ENCODE assay signal across 8 mouse cellular contexts in genomic region chr5:135064909-135065446, GRCm38 (mm10). TPM values are rescaled to one million over a fixed set of nuclear protein-coding genes. Genes with fewer than 3 reads are reported as not detected.
A peak's percentile ranks its signal among the peaks of the same experiment; 100 is the strongest.
DNase-seq lines count a peak whose midpoint lies in the region; ATAC-seq and TF ChIP-seq lines count a peak whose summit lies in the region.
"Not testable (repeated sequence)": the region's sequence is repeated elsewhere in the genome, so short reads cannot be mapped to it uniquely, and the experiment has no call there.

TSS of gene Bud23 (minus strand) at chr5:135064959.

- H3K9ac ChIP-seq in forebrain, embryonic 12.5 days = peak within 1 kb of the TSS; percentile 84
- peak within 1 kb of the TSS; percentile 64 for H3K9ac ChIP-seq in hindbrain, embryonic 15.5 days
- peak within 1 kb of the TSS; percentile 89 for H3K9ac ChIP-seq in liver, embryonic 14.5 days (replicated peaks)
- peak within 1 kb of the TSS; percentile 86 for H3K9ac ChIP-seq in midbrain, embryonic 16.5 days (ENCODE audit: low read depth, low read length)

- H3K4me3 ChIP-seq in forebrain, embryonic 12.5 days (replicated peaks) = peak within 1 kb of the TSS; percentile 94
- peak within 1 kb of the TSS; percentile 99 for H3K4me3 ChIP-seq in hindbrain, embryonic 15.5 days
- H3K4me3 ChIP-seq in liver, embryonic 14.5 days (ENCODE audit: insufficient read depth in 1 of 2, low read depth in 2 of 2, low read length in 2 of 2) = peak within 1 kb of the TSS; percentile 92 to 95
- peak within 1 kb of the TSS; percentile 76 for H3K4me3 ChIP-seq in midbrain, embryonic 16.5 days (ENCODE audit: low read depth, low read length)

- H3K9me3 ChIP-seq in forebrain, embryonic 12.5 days; hindbrain, embryonic 15.5 days; liver, embryonic 14.5 days (ENCODE audit: control insufficient read depth, low read length); midbrain, embryonic 16.5 days (replicated peaks; ENCODE audit: control insufficient read depth, low read length, poor library complexity, severe bottlenecking): not testable (repeated sequence)

- DNase-seq in adrenal gland, postnatal 36 days; heart, adult 8-10 months (ENCODE audit: low spot score); layer of hippocampus, postnatal 25 days (ENCODE audit: extremely low spot score in 1 of 2, low spot score in 1 of 2); liver, embryonic 14.5 days (ENCODE audit: low read depth in 3 of 3, low spot score in 3 of 3); urinary bladder, adult 2 months (ENCODE audit: low spot score): not testable (repeated sequence)

- TF ChIP-seq CTCF in liver, embryonic 14.5 days (IDR thresholded peaks at IDR 0.05; ENCODE audit: low read depth) = not testable (repeated sequence)

- 80% methylated on average over 9 of the region's 9 CpGs for WGBS in forebrain, embryonic 12.5 days
- 83% methylated on average over 9 of the region's 9 CpGs for WGBS in hindbrain, embryonic 15.5 days
- WGBS in liver, embryonic 14.5 days (ENCODE audit: insufficient replicate concordance) = 57% methylated on average over 8 of the region's 9 CpGs
- WGBS in midbrain, embryonic 16.5 days = 73% methylated on average over 8 of the region's 9 CpGs

- peaks cover 30% of the 10 kb centered on the region for H3K36me3 ChIP-seq in forebrain, embryonic 12.5 days (replicated peaks)
- H3K36me3 ChIP-seq in hindbrain, embryonic 15.5 days = peaks cover 26% of the 10 kb centered on the region
- not testable (repeated sequence) for H3K36me3 ChIP-seq in liver, embryonic 14.5 days (replicated peaks; ENCODE audit: control insufficient read depth, insufficient read depth, low read depth)
- peaks cover 17% of the 10 kb centered on the region for H3K36me3 ChIP-seq in midbrain, embryonic 16.5 days (ENCODE audit: control insufficient read depth, insufficient read depth, low read length)

- peak within 1 kb of the TSS; percentile 96 for H3K4me2 ChIP-seq in forebrain, embryonic 12.5 days
- peak within 1 kb of the TSS; percentile 95 for H3K4me2 ChIP-seq in hindbrain, embryonic 15.5 days
- peak within 1 kb of the TSS; percentile 93 for H3K4me2 ChIP-seq in liver, embryonic 14.5 days (ENCODE audit: low read depth)
- H3K4me2 ChIP-seq in midbrain, embryonic 16.5 days (ENCODE audit: low read length) = peak within 1 kb of the TSS; percentile 92

- peaks cover 23% of the 10 kb centered on the region for H3K4me1 ChIP-seq in forebrain, embryonic 12.5 days
- peaks cover 25% of the 10 kb centered on the region for H3K4me1 ChIP-seq in hindbrain, embryonic 15.5 days (replicated peaks)
- peaks cover 9 to 11% of the 10 kb centered on the region in 2 experiments for H3K4me1 ChIP-seq in liver, embryonic 14.5 days (replicated peaks; ENCODE audit: control insufficient read depth in 2 of 2, insufficient read depth in 2 of 2, low read length in 1 of 2)
- H3K4me1 ChIP-seq in midbrain, embryonic 16.5 days (ENCODE audit: control insufficient read depth, insufficient read depth, low read length) = peaks cover 21% of the 10 kb centered on the region

- not testable (repeated sequence) for TF ChIP-seq EP300 in liver, embryonic 14.5 days (IDR thresholded peaks at IDR 0.05; ENCODE audit: low read depth)

- H3K27ac ChIP-seq in forebrain, embryonic 12.5 days = peak within 1 kb of the TSS; percentile 61; the same call in 1 of the 2 replicates
- H3K27ac ChIP-seq in hindbrain, embryonic 15.5 days (replicated peaks) = peak within 1 kb of the TSS; percentile 73
- H3K27ac ChIP-seq in liver, embryonic 14.5 days = peak within 1 kb of the TSS; percentile 7
- H3K27ac ChIP-seq in midbrain, embryonic 16.5 days (ENCODE audit: low read length) = peak within 1 kb of the TSS; percentile 81

- H3K27me3 ChIP-seq in forebrain, embryonic 12.5 days; hindbrain, embryonic 15.5 days; liver, embryonic 14.5 days (ENCODE audit: control insufficient read depth, insufficient read depth, low read length); midbrain, embryonic 16.5 days (ENCODE audit: control insufficient read depth, insufficient read depth, low read depth, low read length): not testable (repeated sequence)

- ATAC-seq in forebrain, embryonic 12.5 days (ENCODE audit: low FRiP score); hindbrain, embryonic 15.5 days (ENCODE audit: low FRiP score, low read depth); liver, embryonic 14.5 days (ENCODE audit: insufficient read depth); midbrain, embryonic 16.5 days: not testable (repeated sequence)

RNA-seq across cellular contexts. Expression of gene Bud23, which starts in this region (rescaled TPM):
- total RNA-seq in adrenal gland, postnatal 36 days (2021) = 10 to 100 TPM; 51.7 to 57.7 TPM
- 111 and 125 TPM in 2 replicates for polyA plus RNA-seq in forebrain, embryonic 12.5 days (2016; fragmentation: Nextera tagmentation; extraction: Ambion mirVana)
- total RNA-seq in heart, adult 8-10 months (2022) = 10 to 100 TPM; 18.0 to 31.3 (median 23.7) TPM
- polyA plus RNA-seq in hindbrain, embryonic 15.5 days (2015; fragmentation: Nextera tagmentation; extraction: Ambion mirVana) = 76.3 and 80.3 TPM in 2 replicates
- 10 to 100 TPM; 48.7 to 51.6 TPM for total RNA-seq in layer of hippocampus, postnatal 25 days (2021)
- 36.7 and 43.3 TPM in 2 replicates for polyA plus RNA-seq in liver, embryonic 14.5 days (2012; rRNA removed)
- 46.0 and 50.1 TPM in 2 replicates for polyA plus RNA-seq in liver, embryonic 14.5 days (2014; fragmentation: Nextera tagmentation; extraction: Ambion mirVana)
- 74.4 and 76.9 TPM in 2 replicates for polyA plus RNA-seq in midbrain, embryonic 16.5 days (2015; fragmentation: Nextera tagmentation; extraction: Ambion mirVana)
- polyA plus RNA-seq in urinary bladder, adult 2 months (2012; rRNA removed) = 51.2 and 54.6 TPM in 2 replicates

Comparison
In these comparisons a context has a peak if more than half of its experiments do, and no peak if none do; other contexts are left out.
1. H3K27ac ChIP-seq: peak in every context shown above with its lines; median percentile 81 in midbrain, embryonic 16.5 days; 73 in hindbrain, embryonic 15.5 days; 61 in forebrain, embryonic 12.5 days; 7 in liver, embryonic 14.5 days.